Mouse (Mus musculus) kidney, postnatal 25 days (tissue): Measurements from ENCODE around the gene Clcn6.

Experiments
- DNase-seq, 2 experiments: peaks; one replicate each; pipeline ENCODE4 v3.0.0; 2021; ENCODE audit warnings: mixed read lengths in 2 of 2

The Clcn6 gene

DNA sequence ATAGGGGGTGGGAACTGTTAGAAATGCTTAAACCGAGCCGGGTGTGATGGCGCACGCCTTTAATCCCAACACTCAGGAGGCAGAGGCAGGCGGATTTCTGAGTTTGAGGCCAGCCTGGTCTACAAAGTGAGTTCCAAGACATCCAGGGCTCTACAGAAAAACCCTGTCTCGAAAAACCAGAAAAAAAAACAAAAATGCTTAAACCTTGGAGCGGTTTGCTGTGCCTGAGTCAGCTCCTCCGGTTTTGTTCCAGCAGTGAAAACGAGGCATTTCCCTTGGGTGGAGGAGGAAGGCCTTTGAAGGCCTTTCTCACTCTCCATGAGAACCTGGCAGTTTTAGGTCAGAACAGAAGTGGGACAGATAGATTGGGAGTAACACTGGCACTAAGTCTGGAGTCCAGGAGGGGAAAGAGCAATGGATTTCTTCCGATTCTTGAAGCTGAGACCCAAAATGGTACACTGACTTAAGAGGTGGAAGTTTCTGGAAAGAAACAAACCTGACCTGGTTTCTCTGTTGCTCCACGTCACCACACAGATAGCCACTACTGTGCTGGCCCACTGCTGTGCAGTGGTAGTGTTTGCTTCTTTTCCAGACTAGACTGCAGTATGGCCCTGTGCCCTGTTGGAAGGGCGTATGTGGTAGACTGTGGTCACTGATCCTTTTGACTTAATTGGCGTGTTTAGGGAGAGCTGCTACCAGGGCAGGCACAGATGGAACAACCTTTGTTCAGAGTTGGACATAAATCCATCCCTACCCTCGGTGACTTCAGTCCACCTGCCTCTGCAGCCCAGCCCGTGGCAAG, 1.6 kb upstream of the Clcn6 start:
- DNase-seq, result no peak

DNA sequence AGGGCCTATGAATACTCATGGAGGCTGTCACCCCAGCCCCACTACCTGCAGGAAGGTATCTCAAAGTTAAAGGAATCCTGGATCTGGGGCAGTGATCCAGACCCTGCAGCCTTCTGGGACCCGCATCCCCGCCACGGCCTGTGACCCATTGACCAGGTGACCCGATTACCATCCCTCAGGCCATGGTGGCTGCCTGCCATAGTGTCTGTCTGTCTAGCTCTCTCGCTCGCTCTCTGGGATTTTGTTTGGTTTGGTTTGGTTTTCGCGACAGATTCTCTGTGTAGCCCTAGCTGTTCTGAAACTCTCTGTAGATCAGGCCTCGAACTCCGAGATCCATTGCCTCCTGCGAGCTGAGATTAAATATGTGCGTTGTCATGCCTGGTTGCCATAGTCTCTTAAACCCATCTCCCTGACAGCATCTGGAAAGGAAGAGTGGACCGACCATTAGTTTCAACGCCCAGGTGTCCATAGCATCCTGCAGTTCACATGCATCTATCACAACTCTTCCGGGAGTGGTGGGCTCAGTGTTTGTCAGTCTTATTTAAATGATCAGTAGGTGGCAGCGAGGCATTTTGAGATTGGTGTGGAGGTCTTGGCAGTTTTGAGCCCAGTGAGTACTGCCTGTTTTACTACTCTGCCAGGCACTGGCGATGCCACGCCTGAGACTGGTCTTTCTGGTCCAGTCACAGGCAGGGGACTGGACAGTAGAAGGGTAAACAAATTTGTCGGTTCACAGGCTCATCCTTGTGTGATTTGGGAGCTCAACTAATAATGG, 820 bp upstream of the Clcn6 start:
- DNase-seq, result no peak

DNA sequence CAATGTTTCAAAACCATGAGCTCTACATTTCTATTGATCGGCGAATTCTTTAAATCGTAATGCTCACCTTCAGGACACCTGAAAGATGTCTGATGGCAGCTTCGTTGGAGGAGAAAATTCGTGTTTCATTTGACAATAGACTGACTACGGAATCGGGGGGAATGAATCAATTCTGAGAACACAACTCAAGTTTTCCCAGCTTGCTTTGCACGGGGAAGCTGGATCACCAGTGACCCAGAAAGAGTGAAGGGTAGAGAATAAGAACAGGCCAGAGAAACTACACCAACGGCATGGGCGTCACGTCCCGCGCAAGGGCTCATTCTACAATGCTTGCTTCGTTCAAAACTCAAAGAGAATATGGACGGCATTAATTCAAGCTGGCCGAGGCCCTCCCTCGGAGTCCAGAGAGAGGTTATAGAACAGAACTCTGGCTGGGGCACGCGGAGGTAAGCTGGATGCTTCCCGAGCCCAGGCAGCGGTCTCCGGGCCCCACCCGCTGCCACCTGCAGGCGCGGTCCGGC, 482 bp downstream of the Clcn6 start:
- DNase-seq, result no peak

DNA sequence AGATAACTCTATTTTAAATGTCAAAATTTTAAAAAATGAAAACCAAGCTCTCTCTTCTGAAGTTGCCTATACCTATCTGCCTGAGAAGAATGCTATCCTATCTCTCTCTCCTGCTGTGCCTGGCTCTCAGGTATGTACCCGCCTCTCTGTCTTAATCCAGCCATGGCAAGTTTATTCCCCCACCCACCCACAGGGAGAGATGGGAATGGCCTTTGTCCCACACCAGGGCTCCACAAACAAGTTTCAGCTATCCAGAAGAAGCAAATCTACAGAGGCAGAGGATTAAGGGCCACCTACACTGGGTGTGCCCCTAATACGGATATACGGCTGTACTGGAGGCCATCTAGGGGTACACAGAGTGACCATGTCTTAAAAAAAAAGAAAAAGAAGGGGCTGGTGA, 3.2 kb downstream of the Clcn6 start:
- DNase-seq, result peak; percentile 35 to 68

DNA sequence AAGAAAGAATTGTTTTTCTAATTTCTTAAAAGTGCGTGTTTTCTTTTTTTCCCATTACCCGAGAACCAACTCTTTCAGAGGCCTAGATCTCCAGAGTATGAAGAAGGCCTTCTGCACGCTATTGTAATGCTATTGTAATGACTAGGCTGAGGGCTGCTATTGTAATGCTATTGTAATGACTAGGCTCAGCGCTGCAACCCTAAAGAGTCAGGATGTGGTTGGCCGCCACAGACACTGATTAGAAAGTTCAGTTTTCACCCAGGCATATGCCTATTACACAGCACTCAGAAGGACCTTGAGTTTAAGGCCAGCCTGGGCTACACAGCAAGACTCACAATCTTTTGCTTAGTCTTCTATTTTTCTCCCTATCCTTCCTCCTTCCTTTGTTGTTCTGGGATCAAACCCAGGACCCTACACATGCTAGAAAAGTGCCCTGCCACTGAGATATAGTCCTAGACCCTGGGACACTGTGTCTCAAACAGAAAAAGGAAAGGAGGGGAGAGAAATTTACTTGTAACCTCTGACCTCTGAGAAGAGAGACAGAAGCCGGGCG, 4.7 kb downstream of the Clcn6 start:
- DNase-seq, result no peak

DNA sequence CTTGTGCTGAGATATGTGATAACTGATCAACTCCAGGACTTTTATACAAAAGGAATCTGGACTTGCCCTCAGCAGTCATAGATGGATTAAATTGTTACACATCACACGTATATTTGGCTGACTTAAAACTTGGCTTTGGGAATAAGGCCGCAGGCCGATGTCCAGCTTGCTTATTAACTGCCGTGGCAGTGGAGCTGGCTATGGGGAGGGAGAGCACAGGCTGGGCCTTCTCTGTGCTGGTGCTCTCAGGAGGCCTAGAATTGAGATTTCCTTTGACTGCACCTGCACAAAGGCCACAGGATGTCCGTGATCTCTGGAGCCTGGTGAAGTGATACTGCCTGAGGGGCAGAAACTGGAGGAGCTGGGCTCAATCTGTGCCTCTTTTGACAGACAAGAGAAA, 8.1 kb downstream of the Clcn6 start:
- DNase-seq, result peak; percentile 60 to 87

DNA sequence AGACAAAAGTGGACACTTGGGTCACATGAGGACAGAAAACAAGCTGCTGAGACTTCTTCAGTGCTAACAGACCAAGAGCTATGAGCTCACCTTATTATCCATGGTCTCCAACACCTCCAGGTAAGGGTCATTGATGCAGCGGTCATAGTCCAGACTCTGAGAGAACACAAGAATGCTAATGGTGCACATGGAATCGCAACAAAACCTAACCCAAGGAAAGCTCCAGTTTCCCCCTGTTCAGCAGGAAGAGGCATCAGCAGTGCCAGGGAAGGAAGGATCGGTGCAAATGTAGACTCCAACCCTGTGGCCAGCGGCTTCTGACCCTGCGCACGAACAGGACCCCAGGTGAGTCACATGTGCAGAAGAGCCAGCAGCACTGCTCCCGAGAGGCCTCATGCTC, 9.3 kb downstream of the Clcn6 start:
- peak; percentile 27 to 65 for DNase-seq

DNA sequence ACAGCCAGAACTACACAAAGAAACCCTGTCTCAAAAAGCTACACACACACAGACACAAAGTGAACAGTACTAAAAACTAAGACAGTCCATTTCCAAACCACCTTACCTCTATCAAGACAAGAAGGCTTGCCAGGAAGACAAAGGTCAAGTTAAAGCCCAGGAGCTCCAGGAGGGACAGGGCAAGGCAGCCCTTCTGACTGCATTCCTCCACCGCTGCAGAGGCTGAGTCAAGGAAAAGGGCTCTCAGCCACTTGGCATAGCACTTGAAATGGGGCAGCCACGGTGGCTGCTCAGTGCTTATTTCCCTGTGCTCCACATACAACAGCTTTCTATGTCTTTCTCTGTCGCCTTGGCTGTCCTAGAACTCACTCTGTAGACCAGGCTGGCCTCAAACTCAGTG, 14.6 kb downstream of the Clcn6 start:
- peak; percentile 68 to 86 for DNase-seq

DNA sequence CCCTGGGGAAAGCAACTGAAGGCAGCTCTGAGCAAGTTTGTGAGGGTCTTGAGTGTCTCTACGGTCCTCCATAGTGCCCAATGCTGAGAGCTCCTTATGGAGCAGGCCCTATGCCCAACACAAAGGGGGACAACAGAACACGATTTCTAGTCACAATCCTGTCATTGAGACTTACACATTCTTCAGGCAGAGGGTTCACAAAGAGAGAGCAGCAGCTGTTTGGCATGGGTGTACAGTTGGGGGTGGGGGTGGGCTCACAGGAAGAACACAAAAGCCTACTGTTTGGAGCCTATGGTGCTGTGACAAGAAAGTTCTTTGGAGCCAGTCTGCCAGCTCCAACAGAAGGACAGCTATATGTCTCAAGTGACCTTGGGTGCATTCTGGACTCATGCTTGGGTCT, 20.2 kb downstream of the Clcn6 start:
- no peak for DNase-seq

DNA sequence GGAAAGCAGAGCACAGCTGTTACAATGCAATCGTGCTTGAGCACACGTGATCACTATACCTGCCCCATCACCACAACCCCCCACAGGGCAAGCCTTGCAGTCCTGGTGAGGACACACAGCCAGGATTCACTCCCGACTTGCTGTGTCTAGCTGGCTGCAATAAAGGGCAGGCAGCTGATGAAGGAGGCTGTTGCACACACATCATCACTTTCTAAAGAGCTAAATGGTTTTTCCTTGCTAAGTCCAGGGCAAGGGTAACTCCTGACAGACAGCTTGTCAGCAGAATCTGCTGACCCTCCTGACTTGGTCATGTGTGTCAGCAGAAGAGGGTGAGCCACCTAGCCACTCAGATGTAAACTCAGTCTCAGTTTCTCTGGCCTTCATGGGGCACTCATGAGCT, 21.6 kb downstream of the Clcn6 start:
- DNase-seq, result peak; percentile 47 to 82

DNA sequence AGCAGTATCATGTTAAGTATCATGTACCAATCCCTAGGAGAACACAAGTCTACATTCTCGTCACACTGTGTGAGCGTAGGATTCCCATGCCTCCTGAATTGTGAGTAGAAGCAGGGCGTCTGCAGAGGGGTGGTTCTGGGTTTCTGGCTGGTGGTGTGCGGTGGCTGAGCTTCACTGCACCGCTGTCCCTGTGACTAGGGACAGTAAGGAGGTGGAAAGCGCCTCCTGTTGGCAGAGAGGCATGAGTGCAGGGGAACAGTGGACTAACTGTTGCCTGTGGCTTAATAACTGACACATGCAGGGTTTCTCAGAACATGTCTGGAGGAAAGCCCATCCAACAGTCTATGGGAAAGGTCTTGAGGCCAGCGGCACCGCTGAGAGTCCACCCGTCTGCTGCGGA, 23.2 kb downstream of the Clcn6 start:
- no peak for DNase-seq

DNA sequence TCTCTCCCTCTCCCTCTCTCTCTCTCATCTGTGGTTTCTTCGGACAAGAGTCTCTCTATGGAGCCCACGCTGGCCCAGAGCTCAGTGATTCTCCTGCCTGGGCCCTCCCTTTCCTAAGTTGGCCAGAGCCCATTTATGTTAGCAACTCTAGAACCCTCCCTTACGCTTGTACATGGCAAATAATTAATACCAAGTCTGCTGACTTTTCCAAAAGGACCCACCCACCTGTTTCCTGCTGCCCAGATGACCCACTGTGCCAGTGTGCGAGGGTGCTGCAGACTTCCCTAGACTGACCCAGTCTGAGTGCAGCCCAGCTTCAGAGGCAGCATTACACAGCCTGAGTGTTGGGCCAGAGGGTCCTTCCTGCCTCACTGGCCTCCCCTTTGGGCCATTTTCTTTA, 26.4 kb downstream of the Clcn6 start:
- peak; percentile 40 to 68 for DNase-seq

DNA sequence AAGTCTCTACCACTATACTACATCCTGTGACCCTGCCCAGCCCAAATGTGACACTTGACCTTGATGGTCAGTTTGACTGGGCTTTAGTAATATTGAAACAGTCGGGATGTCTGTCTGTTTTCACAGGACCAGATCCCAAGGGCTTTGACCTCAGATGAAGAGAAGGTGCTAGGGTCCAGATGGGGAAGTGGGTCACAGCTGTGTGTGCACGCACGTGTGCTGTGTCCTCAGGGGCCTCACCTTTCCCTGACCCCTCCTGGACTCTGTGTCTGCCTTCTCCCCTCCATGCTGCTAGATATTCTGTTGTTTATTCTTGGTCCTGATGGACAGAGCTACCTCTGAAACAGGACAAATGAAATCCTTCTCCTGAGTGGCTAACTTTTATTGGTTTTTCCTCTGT, 27.3 kb downstream of the Clcn6 start:
- DNase-seq, result no peak

DNA sequence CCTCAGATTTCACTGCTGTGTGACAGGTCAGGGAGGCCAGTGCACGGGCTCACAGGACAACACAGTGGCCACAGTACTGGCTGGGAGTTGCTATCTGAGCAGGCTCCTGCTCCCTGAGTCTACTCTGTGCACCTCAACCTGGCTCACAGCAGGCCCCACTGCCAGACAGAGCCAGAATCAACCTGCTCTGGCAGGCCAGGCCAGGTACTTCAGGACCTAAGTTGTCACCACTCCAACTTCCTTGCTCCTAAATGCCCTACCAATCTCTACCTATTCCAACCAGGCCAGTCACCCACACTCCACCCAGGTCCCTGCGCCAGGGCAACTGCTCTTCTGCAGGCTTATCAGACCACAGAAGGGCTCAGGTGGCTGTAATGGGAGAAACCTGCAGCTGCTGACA, 29.0 kb downstream of the Clcn6 start:
- DNase-seq, result peak; percentile 47 to 74

DNA sequence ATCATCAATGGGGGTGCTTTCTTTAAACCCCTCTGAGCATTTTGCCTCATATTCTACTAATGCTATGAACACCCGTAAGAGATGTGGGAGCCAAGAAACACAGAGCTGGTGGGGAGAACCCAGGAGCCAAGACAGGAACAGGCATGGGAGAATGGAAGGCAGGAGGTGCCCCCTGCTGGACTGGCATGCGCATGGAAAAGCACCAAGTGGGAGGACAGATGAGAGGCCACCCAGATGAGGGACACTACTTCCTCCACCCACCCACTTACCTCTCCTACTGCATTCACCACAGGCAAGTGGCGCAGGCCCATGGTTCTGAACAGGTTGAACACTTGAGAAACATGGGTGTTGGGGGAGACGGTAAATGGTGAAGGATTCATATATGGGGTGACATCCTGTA, 30.2 kb downstream of the Clcn6 start:
- DNase-seq, result peak; percentile 54 to 67

DNA sequence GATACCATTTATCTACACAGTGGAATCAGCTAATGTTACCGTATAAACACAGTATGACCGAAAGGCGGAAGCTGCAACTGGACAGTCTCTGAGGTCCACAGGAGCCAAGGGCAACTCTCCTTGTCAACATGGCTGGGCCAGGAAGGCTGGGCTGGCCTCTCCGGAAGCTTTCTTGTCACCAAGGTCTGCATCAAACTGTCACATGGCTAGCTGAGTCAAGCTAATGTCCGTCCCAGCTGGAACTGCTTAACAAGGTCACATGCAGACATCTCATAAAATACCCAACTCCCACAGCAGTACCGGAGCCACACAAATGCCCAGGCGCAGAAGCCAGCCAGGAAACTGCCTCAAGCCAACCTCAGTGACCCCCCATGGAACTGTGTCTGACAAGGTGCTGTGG, 34.3 kb downstream of the Clcn6 start:
- DNase-seq, result no peak

DNA sequence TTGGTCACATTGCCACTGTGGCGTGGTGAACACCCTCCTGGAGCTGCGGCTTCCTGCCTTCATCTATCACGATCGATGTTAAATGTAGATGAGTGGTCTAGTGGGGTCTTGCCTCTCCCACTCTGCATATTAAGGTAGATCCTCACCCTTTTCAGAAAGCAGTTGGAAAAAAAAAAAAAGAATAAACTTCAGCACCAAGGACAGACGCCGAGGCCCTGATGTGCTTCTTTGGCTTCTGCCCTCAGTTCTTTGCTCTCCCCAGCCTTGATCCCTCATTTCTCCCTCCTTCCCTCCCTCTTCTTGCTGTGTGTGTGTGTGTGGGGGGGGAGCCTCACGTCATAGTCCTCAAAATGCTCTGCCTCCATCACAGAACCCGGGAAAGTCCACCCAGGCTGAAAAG, 36.8 kb downstream of the Clcn6 start:
- DNase-seq, result no peak

DNA sequence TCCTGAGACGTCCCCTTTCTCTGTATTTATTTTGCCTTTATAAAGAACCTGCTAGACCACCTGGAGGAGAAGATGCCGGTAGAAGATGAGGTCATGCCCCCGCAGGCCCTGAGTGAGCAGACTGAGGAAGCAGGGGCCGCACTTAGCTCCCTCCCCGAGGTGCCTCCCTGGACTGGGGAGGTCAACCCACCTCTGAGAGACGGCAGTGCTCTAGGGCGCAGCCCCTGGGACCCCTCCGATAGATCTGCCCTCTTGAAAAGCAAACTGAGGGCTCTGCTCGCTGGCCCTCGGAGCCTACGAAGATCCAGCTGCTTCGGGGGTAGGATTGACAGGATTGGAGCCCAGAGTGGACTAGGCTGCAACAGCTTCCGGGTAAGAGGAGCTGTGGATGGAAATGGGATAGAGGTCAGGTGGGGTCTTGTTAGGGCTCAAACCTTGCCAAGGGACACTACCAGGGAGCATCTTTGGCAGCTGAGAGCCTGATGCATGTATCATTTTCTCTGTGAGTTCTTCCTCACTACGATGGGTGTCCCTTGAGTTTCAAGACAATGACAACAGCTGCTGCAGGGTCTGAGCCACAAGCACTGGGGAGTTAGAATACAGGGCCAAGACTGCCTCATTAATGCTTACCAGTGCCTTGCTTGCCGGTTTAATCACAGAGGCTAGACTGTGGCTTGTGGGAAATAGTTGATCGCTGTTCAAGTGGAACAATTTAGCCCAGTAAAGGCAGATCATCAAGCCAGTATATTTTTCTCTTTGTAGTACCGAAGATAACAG, 37.4 kb downstream of the Clcn6 start:
- no peak for DNase-seq

DNA sequence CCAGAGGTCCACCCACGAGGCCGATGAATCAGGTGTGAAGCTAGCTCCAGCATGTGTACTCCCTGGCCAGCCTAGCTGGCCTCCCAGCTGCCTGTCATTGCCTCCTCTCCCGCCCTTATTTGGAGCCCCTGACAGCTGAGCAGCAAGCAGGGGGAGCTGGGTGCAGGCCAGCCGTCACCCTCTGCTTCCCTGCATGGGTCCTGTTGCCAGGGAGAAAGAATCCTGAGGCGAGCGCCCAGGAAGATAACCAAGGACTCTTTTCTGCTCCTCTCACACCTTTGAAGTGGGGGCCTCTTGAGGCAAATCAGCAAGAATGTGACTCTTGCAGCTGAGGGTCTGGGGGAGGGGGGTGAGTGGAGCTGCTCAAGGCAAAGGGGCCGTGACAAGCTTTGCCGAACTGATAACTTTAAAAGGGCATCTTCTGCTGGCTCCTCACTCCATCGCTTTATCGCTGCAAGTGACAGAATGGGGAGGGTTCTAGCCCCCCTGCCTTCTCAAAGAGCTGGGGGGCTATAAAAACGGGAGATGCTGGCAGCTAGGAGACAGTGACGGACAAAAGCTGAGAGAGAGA, 38.3 kb downstream of the Clcn6 start, which contains the start of gene Nppa:
Nppa (plus strand) TSS at position 521 of the 571 bp plus-strand sequence.
- no peak for DNase-seq

DNA sequence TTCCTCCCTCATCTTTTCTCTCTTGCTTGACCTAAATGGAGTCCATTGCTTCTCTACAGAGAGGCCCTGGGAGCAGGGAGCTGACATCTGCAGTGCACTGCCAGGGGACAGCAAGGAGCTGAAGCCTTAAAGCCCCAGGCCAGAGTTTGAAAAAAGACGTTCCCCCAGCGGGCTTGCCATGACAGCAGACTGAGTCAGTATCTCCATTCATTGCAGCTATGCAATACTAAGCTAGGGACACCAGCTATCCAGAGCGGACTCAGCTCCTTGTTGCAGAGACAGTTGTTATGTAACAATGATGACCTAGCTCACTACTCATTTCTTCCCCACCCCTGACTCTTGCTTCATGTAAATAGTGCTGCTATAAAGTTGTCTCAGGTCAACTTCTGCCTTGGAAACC, 43.3 kb downstream of the Clcn6 start:
- no peak for DNase-seq

DNA sequence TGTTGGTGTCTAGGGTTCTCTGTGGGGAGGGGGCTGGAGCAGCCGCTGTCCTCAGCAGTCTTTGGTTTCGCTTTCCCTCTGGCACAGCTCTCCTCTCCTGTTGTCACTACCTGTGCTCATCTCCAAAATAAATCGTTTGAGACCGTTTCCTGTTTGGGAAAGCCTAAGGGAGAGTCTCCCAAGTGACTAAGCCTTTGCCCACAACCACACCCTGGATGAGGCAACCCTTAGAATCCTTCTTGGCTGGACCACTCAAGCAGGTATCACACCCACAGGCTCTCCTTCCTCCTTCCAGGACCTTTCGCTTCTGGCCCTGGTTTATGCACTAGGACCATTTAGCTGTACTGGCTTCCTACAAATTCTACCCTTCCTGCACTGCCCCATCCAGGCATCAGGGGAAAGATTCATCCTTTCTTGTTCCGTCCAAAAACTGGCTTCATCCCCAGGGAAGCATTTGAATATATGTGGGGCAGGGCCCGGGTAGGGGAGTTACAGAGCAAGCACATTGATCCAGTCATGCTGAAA, 45.0 kb downstream of the Clcn6 start:
- DNase-seq, result no peak
